Mouse (Mus musculus) stomach, postnatal 0 days (tissue): ENCODE data around the gene Psmd11. TPM values are rescaled to one million over a fixed set of nuclear protein-coding genes. Genes with fewer than 3 reads are reported as not detected.
A peak's percentile ranks its signal among the peaks of the same experiment; 100 is the strongest.
"Not testable (repeated sequence)": the region's sequence is repeated elsewhere in the genome, so short reads cannot be mapped to it uniquely, and the experiment has no call there.

ENCODE experiments used
- ATAC-seq: fragments of 200-750 bp; cut with Nextera tagmentation; 2 replicates; pipeline ENCODE4 v1.8.0; 2017; ENCODE audit not compliant: low FRiP score, low TSS enrichment
- DNase-seq: peaks from one replicate; pipeline ENCODE4 v3.0.0-alpha.2; 2016; ENCODE audit warnings: low spot score
- H3K27ac ChIP-seq: fragments of 300-500 bp; sonication (generic); replicated peaks from 2 replicates; pipeline ENCODE4 v1.5.1; 2014; ENCODE audit warnings: mild to moderate bottlenecking, control low read depth
- H3K27me3 ChIP-seq: fragments of 300-500 bp; sonication (generic); 2 replicates; pipeline ENCODE4 v1.6.1; 2014; ENCODE audit warnings: low read length; ENCODE audit not compliant: control insufficient read depth, insufficient read depth
- H3K36me3 ChIP-seq: fragments of 300-500 bp; sonication (generic); 2 replicates; pipeline ENCODE4 v1.6.1; 2014; ENCODE audit warnings: low read length, mixed read lengths; ENCODE audit not compliant: control insufficient read depth, insufficient read depth
- H3K4me1 ChIP-seq: fragments of 300-500 bp; sonication (generic); replicated peaks from 2 replicates; pipeline ENCODE4 v1.6.1; 2014; ENCODE audit warnings: antibody characterized with exemption; ENCODE audit not compliant: control insufficient read depth, insufficient read depth
- H3K4me2 ChIP-seq: fragments of 300-500 bp; sonication (generic); replicated peaks from 2 replicates; pipeline ENCODE4 v1.6.1; 2014; ENCODE audit warnings: low read depth, mild to moderate bottlenecking, control low read depth, moderate library complexity
- H3K4me3 ChIP-seq: fragments of 300-500 bp; sonication (generic); 2 replicates; pipeline ENCODE4 v1.5.1; 2014; ENCODE audit warnings: low read depth, low read length, control low read depth
- H3K9ac ChIP-seq: fragments of 300-500 bp; sonication (generic); 2 replicates; pipeline ENCODE4 v1.6.1; 2014; ENCODE audit warnings: mild to moderate bottlenecking, low read length, control low read depth, mixed read lengths
- H3K9me3 ChIP-seq: fragments of 300-500 bp; sonication (generic); 2 replicates; pipeline ENCODE4 v1.6.1; 2016; ENCODE audit warnings: low read length; ENCODE audit not compliant: control insufficient read depth
- CTCF ChIP-seq: IDR thresholded peaks from 2 replicates; pipeline ENCODE4 v1.5.1; 2016; ENCODE audit warnings: antibody characterized with exemption, low read depth, mild to moderate bottlenecking, moderate library complexity
- EP300 ChIP-seq: optimal IDR thresholded peaks from 2 replicates; pipeline ENCODE3; 2016; ENCODE audit warnings: antibody characterized with exemption
- WGBS: fragments of 180-500 bp; shearing (Covaris S2); extraction: QIAGEN DNeasy Blood & Tissue Kit; methylation state at CpG from one replicate; pipeline ENCODE4 v1.1.7; 2014; 5-methylcytosine and 5-hydroxymethylcytosine counted together
- polyA plus RNA-seq: library from polyadenylated mRNA; unstranded; fragments of >200 nt; fragmentation: Nextera tagmentation; extraction: Ambion mirVana; gene quantifications from 2 replicates; pipeline ENCODE4 v1.2.1, GENCODE M21; 2015

Psmd11 gene
- polyA plus RNA-seq, 1 experiment from 2014 or later = 189 TPM

DNA sequence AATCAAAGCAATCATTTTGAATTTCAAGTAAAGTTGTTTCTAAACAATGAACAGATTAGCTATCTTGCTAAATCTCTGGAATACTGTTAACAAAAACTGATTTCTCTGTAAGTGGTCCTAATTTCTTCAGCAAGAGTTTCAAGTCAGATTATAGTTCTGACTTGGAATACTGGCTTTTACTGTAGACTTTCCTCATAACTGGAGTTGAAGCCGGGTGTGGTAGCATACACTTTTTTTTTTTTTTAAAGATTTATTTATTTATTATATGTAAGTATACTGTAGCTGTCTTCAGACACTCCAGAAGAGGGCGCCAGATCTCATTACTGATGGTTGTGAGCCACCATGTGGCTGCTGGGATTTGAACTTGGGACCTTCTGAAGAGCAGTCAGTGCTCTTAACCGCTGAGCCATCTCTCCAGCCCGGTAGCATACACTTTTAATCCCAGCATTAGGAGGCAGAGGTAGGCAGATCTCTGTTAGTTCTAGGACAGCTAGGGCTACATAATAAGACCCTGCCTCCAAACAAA lies 35.3 kb downstream of the Psmd11 start:
- peaks cover 25% of the 10 kb centered on the region for H3K36me3 ChIP-seq
- ATAC-seq, DNase-seq: not testable (repeated sequence)

DNA sequence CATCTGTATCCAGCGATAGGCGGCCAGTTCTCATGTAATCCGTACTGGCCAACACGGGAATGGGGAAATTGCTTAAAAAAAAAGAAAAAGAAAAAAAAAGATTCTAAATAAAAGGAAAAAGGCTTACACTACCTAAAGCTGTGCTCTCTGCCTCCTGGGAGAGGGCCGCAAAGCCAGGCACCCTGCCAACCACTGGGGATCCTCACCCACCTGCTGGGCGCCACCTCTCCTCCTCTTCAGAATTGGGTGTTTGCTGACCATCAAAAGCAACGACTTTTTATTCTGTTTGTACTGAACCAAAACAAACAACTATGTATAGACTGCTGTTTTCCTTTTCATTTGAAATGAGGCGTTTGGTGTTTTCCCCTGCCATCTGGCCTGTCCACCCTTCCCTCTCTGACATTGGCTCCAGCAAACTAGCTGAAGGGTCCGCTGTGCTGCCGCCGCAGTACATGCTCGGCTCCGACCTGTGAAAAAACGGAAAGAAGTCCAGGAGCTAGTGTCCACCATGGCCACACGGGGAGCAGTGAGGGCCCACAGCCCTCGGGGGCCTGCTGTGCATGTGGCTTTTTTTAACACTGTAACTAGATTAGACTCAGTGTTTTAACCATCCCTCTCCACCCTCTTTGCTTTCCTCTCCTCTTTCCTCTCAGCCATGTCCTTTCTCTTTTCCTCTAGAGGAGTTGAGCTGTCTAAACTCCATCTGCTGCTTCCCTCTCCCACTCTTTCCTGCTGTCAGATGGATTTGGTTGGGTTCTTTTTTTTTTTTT lies 43.6 kb downstream of the Psmd11 start:
- 74% methylated on average over 16 of the region's 16 CpGs for WGBS
- no peaks in the 10 kb centered on the region for H3K27me3 ChIP-seq
- TF ChIP-seq EP300 (no peak), CTCF (no peak)
- H3K9me3 ChIP-seq = no peaks in the 10 kb centered on the region
- DNase-seq (no peak), ATAC-seq (no peak)
- no peak overlapping the region for H3K4me2 ChIP-seq
- no peak overlapping the region for H3K9ac ChIP-seq
- H3K36me3 ChIP-seq = peaks cover 21% of the 10 kb centered on the region
- H3K4me1 ChIP-seq = no peaks in the 10 kb centered on the region
- H3K27ac ChIP-seq = no peak overlapping the region
- no peak overlapping the region for H3K4me3 ChIP-seq

More for the DNA sequence above, 35.3 kb downstream of the Psmd11 start:
- not testable (repeated sequence) for H3K4me1 ChIP-seq, H3K4me3 ChIP-seq, H3K9ac ChIP-seq, H3K9me3 ChIP-seq, H3K27ac ChIP-seq, H3K4me2 ChIP-seq, H3K27me3 ChIP-seq
- 0 out of 2 replicates have a peak, but pooled peaks have one; percentile 1 for TF ChIP-seq CTCF
- 81% methylated on average over 4 of the region's 4 CpGs for WGBS

DNA sequence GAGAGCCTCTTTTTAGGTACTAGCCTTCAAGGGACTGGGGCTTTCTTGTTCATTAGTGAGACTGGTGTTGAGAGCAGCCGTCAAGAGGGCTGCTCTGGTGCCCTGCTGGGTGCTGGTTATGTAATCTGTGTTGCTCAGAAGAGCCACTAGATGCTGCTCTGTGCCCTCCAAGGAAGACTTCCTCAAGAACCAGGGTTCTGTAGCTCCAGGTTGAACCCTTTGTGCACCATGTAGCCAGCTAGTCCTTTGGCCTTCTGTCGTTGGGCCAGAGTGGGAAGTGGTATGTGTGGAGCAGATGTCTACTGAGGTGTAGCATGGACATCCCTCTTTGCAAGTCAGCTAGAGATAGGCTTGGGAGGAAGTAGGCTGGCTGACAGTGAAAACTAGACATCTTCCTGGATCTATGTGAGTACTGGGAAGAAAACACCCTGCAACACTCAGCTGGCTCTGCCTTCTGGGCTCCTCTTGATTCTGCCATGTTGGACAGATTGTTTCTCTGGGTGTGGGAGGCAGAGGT lies 45.8 kb downstream of the Psmd11 start:
- ATAC-seq = no peak
- Histone ChIP-seq H3K4me1 (peaks cover 5% of the 10 kb centered on the region; the same call in 1 of the 2 replicates), H3K36me3 (peaks cover 9% of the 10 kb centered on the region; the same call in 1 of the 2 replicates), H3K27ac (no peak overlapping the region), H3K4me2 (no peak overlapping the region), H3K27me3 (no peaks in the 10 kb centered on the region), H3K9ac (no peak overlapping the region), H3K9me3 (no peaks in the 10 kb centered on the region), H3K4me3 (no peak overlapping the region)
- DNase-seq = no peak
- TF ChIP-seq EP300 (no peak), CTCF (peak; percentile 57)
- 72% methylated on average over 2 of the region's 2 CpGs for WGBS

- no peak for DNase-seq
Measured at GRCm38 (mm10) chr11:80474846-80475245, 46.4 kb downstream of the Psmd11 start.

DNA sequence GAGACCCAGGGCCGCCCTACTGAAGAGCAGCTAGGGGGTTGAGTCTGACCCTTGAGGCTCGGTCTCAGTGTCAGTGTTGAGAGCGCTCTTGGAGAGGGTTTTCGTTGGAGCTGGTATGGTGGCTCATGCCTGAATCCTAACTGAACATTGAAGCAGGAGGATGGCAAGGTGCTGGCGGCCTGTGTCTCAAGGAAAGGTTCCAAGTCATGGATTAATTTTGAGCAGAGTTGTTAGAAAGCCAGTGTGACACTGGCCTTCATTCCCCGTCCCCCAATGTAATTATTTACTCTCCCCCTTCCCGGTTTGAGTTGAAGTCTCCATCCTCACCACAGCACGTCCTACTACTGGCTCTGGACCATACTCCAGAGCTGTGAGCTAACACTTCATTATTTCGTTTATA lies 47.1 kb downstream of the Psmd11 start:
- Histone ChIP-seq H3K4me3 (no peak overlapping the region), H3K9me3 (no peaks in the 10 kb centered on the region), H3K9ac (no peak overlapping the region), H3K36me3 (0 out of 2 replicates have a peak, but pooled peaks cover 2% of the 10 kb centered on the region), H3K4me1 (peaks cover 5% of the 10 kb centered on the region; the same call in 1 of the 2 replicates), H3K4me2 (no peak overlapping the region), H3K27ac (no peak overlapping the region), H3K27me3 (no peaks in the 10 kb centered on the region)
- 80% methylated on average over 9 of the region's 9 CpGs for whole genome bisulfite sequencing
- no peak for DNase-seq
- ATAC-seq = no peak
- no peak for TF ChIP-seq EP300
- TF ChIP-seq CTCF = no peak

More at GRCm38 (mm10) chr11:80474846-80475245, 46.4 kb downstream of the Psmd11 start:
- no peak for ATAC-seq
- no peak overlapping the region for H3K4me3 ChIP-seq
- H3K4me2 ChIP-seq = no peak overlapping the region
- TF ChIP-seq CTCF (no peak), EP300 (no peak)
- no peaks in the 10 kb centered on the region for H3K27me3 ChIP-seq
- 73% methylated on average over 11 of the region's 11 CpGs for WGBS
- H3K4me1 ChIP-seq = peaks cover 5% of the 10 kb centered on the region; the same call in 1 of the 2 replicates
- H3K9me3 ChIP-seq = no peaks in the 10 kb centered on the region
- H3K36me3 ChIP-seq = 0 out of 2 replicates have a peak, but pooled peaks cover 6% of the 10 kb centered on the region
- H3K9ac ChIP-seq = no peak overlapping the region
- no peak overlapping the region for H3K27ac ChIP-seq
